Mouse (Mus musculus): ENCODE measurements at regions not wholly inside any gene's neighbourhood (a gene's known extent, or its start where the extent isn't known, plus 50 kb on each side); places are given as distances from the start of the nearest gene placed in this dataset.

GRCm38 (mm10) chr6:51200207-51200606, 232.3 kb upstream of the Nfe2l3 start:
- TF ChIP-seq CTCF (IDR thresholded peaks at IDR 0.05; ENCODE audit: low read depth) (no peak), EP300 (IDR thresholded peaks at IDR 0.05; ENCODE audit: low read depth) (no peak)

All from liver, embryonic 14.5 days (tissue).